Mouse (Mus musculus) G1E (cell line): ENCODE measurements around the gene Acad11.

Source experiments
- CTCF ChIP-seq: IDR thresholded peaks from 2 replicates; pipeline ENCODE4 v1.5.1; 2012; ENCODE audit warnings: low read depth, low read length, inconsistent platforms, mixed read lengths
- POLR2AphosphoS5 ChIP-seq: IDR thresholded peaks from 2 replicates; pipeline ENCODE4 v1.6.1; 2012; ENCODE audit warnings: low read depth, low read length, inconsistent platforms; ENCODE audit not compliant: insufficient replicate concordance
- TAL1 ChIP-seq: conservative IDR thresholded peaks from 2 replicates; pipeline ENCODE4 v1.6.1; 2012; ENCODE audit warnings: low read depth, low read length, inconsistent platforms, mixed read lengths

GRCm38 (mm10) chr9:104123622-104124021, 60.4 kb downstream of the Acad11 start:
- TF ChIP-seq CTCF = no peak
- TF ChIP-seq TAL1 = no peak
- no peak for TF ChIP-seq POLR2AphosphoS5
